Mouse (Mus musculus): Measurements from ENCODE around the gene Cpeb4.

The Cpeb4 gene

GRCm38 (mm10) chr11:31900736-31901135 lies 28.7 kb downstream of the Cpeb4 start:
- DNase-seq: no peak

GRCm38 (mm10) chr11:31902251-31903001 lies 30.4 kb downstream of the Cpeb4 start:
- DNase-seq: no peak

- DNase-seq: no peak
Measured at GRCm38 (mm10) chr11:31906499-31906898, 34.5 kb downstream of the Cpeb4 start.

GRCm38 (mm10) chr11:31907650-31908049 lies 35.6 kb downstream of the Cpeb4 start:
- DNase-seq: no peak

DNA sequence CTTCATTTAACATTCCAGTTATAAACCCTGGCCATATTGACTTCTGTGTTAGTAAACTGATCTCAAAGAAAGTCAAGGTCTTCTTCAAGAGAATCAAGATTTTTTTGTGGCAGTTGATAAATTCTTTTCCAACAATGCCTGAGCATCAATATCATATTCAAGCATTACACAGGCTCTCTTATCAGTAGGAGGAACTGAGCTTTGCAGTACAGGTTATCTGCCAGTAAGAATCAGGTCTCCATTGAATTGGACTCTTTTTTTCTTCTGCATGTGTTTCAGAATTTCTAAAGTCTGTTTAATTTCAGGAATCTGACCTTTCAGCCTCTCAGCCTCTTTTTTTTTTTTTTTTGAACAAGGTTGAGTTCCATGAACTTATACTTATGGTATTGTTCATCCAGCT lies 40.9 kb downstream of the Cpeb4 start:
- DNase-seq: no peak

GRCm38 (mm10) chr11:31917769-31918168 lies 45.8 kb downstream of the Cpeb4 start:
- DNase-seq: no peak

DNA sequence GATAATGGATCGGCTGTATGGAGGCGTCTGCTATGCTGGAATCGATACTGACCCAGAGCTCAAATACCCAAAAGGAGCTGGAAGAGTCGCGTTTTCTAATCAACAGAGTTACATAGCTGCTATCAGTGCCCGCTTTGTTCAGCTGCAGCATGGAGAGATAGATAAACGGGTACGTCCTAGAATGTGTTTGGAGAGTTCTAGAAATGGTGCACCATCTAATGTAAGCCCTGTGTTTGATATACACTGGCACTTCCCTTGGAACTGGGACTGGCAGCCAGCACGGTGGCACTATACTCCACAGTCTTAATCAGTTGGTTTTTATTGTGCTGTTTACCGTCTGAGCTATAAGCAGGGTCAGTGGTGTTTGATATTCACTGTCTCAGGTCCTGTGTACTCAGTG lies 58.0 kb downstream of the Cpeb4 start:
- DNase-seq: no peak

- no peak for DNase-seq
Measured at GRCm38 (mm10) chr11:31935652-31936051, 63.6 kb downstream of the Cpeb4 start.

- no peak for DNase-seq
Measured at GRCm38 (mm10) chr11:31936910-31937525, 65.0 kb downstream of the Cpeb4 start.

GRCm38 (mm10) chr11:31940898-31941639 lies 69.1 kb downstream of the Cpeb4 start:
- DNase-seq: peak; percentile 65 to 70

DNA sequence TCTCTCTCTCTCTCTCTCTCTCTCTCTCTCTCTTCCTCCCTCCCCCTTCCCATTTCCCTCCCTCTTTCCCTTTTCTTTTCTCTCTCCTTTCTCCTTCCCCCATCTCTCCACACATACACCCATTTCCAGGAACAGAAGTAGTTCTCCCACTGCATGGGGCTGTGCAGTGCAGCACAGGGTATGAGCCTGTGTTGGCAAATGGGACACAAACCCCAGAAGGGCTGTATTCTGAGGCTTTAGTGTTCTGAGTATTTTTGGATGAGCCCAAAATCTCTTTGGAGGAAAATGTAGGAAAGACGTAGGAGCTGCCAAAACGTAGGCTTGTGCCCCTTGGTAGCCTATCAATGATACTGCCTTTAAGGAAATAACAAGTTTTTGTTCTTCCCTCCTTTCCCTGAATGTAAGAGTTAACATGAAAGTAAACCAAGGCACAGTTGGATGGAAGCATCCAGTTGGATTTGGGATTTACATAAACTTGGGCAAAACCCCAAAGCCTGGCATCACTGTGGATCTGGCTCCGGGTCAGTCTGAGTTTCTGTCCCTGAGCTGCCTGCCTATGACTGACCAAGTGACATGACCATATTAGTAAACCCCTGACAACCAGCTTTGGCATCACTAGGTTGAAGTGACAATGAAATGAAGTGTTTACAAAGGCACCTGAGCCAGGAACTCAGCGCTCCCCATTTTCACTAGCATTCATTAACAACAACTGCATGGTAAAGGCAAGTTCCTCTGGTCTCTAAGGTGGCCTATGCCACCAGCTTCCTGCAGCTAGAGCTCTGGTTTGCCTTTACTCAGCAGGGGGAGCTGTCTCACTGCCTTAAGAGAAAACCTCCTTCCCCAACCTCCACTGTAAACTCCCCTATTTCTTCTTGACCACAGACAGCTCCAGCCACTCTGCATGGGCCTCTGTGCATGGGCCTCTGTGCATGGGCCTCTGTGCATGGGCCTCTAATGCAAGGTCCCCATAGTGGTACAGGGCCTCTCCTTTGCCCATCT lies 69.9 kb downstream of the Cpeb4 start:
- DNase-seq: no peak

GRCm38 (mm10) chr11:31945471-31945870 lies 73.5 kb downstream of the Cpeb4 start:
- no peak for DNase-seq

DNA sequence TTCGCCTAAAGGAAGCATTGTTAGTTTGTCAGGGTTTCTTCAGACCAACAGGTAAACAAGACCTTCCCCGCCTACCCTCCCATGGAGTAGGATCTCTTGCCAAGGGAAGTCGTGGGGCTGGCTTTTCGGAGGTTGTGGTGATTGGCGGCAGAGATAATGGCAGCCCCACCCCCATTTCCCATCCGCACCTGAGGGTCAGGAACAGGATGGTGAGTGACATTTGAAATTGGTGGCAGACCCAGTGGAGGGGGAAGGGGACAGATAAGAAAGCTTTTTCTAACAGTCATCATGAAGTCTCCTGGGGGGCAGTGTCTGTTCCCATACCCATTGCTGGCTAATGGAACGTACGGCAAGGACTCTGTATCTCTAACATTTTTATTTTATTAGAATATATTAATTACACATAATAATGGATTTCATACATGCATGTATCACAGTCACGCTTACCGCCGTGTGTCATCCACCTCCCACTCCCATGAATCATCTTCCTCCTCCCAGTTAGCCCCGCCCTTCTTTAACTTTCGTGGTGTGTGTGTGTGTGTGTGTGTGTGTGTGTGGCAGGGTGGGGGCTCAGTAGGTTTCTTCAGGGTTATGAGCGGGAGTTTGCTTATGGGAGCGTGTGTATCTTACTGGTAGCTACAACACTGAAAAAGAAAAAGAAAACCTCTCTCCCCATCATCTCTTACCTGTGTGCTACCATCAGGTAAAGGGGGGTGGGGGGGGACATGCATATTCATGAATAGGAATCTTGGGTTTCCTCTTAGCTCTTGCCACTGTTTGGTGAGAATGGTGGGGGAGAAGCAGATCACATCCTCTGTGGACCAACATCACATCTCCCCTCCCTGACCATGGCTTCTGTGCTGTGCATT lies 76.7 kb downstream of the Cpeb4 start:
- DNase-seq: no peak

- peak; percentile 66 to 85 for DNase-seq
Measured at GRCm38 (mm10) chr11:31949331-31949785, 77.3 kb downstream of the Cpeb4 start.

GRCm38 (mm10) chr11:31960071-31960470 lies 88.1 kb downstream of the Cpeb4 start:
- DNase-seq: no peak

- DNase-seq: no peak
Measured at GRCm38 (mm10) chr11:31963993-31964392, 92.0 kb downstream of the Cpeb4 start.

DNA sequence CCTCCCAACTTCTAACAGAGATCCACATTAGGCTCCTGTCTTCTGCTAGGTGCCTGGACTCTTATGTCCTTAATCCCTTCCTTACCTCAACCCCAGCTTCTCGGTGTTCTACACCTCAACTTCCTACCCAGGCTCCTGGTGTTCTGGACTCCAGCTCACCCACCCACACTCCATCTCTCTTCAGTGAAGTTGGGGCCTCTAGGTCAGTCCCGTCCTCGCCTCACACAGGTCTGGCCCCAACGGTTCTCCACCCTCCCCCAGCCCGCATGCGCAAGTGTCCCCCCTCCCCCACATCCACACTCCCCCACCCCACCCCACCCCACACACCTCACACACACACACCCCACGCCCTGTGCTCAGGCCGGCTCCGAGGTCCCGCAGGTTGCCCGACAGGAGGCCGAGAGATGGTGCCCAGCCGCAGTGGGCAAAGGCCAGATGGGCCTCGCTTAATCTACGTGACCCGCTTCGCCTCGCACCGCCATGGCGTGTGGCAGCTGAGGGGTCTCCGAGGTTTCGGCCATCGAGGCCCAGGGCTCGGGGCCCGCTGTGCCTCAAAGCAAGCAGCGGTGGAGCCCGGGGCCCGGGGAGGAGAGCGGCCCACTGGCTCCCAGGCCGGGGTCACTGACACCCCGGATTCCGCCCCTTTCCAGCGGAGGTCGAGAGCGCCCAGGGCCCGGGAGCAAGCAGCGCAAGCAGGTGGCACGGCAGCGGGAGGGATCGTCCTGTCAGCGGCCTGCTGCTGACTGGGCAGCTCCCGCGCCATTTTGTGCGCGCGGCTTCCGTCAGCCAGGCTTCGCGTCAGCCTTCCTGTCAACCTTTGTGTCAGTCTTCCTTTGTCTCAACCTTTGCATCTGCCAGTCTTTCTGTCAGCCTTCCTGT lies 93.5 kb downstream of the Cpeb4 start, which contains the start of gene 4930524B15Rik:
Gene 4930524B15Rik, plus strand, starts transcription at position 337 of the 879 bp plus-strand sequence.
- peak; percentile 23 to 28 for DNase-seq

DNA sequence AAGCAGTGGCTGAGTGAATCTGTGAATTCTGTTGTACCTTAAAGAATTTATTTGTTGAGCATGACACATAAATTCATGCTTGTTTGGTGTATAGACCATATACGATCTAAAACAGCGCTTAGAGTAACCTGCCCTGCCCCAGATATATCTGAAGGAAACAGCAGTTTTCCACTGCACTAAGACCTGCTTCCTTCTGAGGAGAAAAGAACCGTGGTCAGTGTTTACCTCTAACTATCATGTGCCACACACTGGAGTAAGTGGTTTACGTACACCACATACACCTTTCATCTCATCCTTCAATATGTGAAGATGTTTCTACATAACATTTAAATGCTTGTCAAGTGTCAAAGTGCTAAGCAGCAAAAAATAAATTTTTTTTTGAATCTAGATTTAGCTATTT lies 102.1 kb downstream of the Cpeb4 start:
- no peak for DNase-seq

DNA sequence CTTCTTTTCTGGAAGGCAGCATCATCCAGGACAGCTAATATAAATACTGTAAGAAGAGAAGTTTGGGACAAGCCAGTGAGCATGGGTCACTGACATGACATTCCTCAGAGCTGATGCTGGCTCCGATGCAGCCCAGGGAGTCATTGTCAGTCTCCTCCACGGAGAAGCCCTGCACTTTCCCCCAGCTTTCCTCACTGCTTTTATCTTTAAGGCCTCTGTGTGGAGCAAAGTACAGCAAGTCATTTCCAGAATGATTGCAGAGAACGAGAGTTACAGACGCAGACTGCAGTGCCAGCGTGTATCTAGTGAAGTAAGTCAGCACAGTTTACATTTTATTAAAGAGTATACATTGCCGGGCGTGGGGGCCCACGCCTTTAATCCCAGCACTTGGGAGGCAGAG lies 102.8 kb downstream of the Cpeb4 start:
- no peak for DNase-seq

DNA sequence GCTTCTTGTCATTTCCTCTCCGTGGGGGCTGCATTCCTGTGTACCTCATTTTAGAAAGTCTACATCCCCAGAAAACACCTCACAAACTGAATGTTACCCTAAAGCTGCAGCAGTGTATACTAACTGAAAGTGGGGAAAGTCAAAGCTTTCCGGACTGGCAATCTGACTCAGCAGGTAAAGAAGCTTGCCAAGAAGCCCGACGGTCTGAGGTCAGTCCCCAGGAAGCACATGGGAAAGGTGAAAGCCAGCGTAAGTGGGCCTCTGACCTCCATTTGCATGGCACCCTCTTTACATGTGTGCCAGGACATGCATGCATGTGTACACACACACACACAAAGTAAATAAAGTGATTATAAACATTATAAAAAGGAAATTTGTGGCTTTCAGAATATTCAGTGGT lies 103.7 kb downstream of the Cpeb4 start:
- no peak for DNase-seq

Measured in cerebellum, postnatal 36 days (tissue).